Mouse (Mus musculus) heart, adult 2 months (tissue): ENCODE measurements around the gene Myom1. TPM values are rescaled to one million over a fixed set of nuclear protein-coding genes. Genes with fewer than 3 reads are reported as not detected.
A peak's percentile ranks its signal among the peaks of the same experiment; 100 is the strongest.
"Not testable (repeated sequence)": the region's sequence is repeated elsewhere in the genome, so short reads cannot be mapped to it uniquely, and the experiment has no call there.

Experiments
- DNase-seq, 2 experiments: peaks; one replicate each; pipeline ENCODE4 v3.0.0; 2021
- H3K27ac ChIP-seq: fragments of 200-600 bp; 2 replicates; pipeline ENCODE4 v1.8.1; 2022
- H3K27me3 ChIP-seq: fragments of 200-500 bp; 2 replicates; pipeline ENCODE4 v1.6.1; 2012; ENCODE audit warnings: mild to moderate bottlenecking, low read length, inconsistent platforms, mixed read lengths; ENCODE audit not compliant: control insufficient read depth, insufficient read depth
- H3K36me3 ChIP-seq: fragments of 200-500 bp; 2 replicates; pipeline ENCODE4 v1.6.1; 2012; ENCODE audit warnings: low read length, inconsistent platforms; ENCODE audit not compliant: control insufficient read depth, insufficient read depth
- H3K4me1 ChIP-seq: fragments of 200-500 bp; 2 replicates; pipeline ENCODE4 v1.6.1; 2011; ENCODE audit warnings: low read length; ENCODE audit not compliant: control insufficient read depth, insufficient read depth
- H3K4me3 ChIP-seq: fragments of 200-600 bp; 2 replicates; pipeline ENCODE4 v1.8.1; 2022
- H3K79me2 ChIP-seq: fragments of 200-500 bp; replicated peaks from 2 replicates; pipeline ENCODE4 v1.6.1; 2012; ENCODE audit warnings: mild to moderate bottlenecking, inconsistent platforms, low read length, moderate library complexity, mixed read lengths; ENCODE audit not compliant: control insufficient read depth, insufficient read depth
- H3K9ac ChIP-seq: fragments of 200-500 bp; 2 replicates; pipeline ENCODE4 v1.6.1; 2012; ENCODE audit warnings: low read depth, mild to moderate bottlenecking, control low read depth, inconsistent platforms, low read length, mixed read lengths
- CTCF ChIP-seq: fragments of 200-600 bp; IDR thresholded peaks from 2 replicates; pipeline ENCODE4 v1.8.1; 2022; ENCODE audit warnings: antibody characterized with exemption, mild to moderate bottlenecking, moderate library complexity
- EP300 ChIP-seq: fragments of 200-500 bp; IDR thresholded peaks from 2 replicates; pipeline ENCODE4 v1.6.1; 2011; ENCODE audit warnings: low read depth, low read length, control low read depth; ENCODE audit not compliant: insufficient read depth
- POLR2A ChIP-seq: fragments of 200-500 bp; IDR thresholded peaks from 2 replicates; pipeline ENCODE4 v1.6.1; 2011; ENCODE audit warnings: mild to moderate bottlenecking, low read depth, low read length, control low read depth; ENCODE audit not compliant: insufficient read depth
- WGBS: fragments of 180-500 bp; shearing (Covaris S2); methylation state at CpG from one replicate; pipeline ENCODE4 v1.1.7; 2018; 5-methylcytosine and 5-hydroxymethylcytosine counted together
- intact Hi-C: fragments of 180-260 bp; cut with DNase I; formaldehyde crosslinking; loops from one replicate; pipeline ENCODE4 v1.15.1; 2025
- polyA plus RNA-seq: library from polyadenylated mRNA; depleted of rRNA; stranded (reverse); fragments of >200 nt; gene quantifications from 2 replicates; pipeline ENCODE4 v1.2.3, GENCODE M21; 2012
- total RNA-seq, 2 experiments: library from RNA; stranded (reverse); gene quantifications; 2 replicates each; pipeline ENCODE4 v1.2.3; 2021

Myom1 gene
- total and polyA plus RNA-seq, 3 experiments = 222 to 1,030 (median 865) TPM

- H3K4me1 ChIP-seq = peaks cover 2% of the 10 kb centered on the region
- no peak overlapping the region for H3K4me3 ChIP-seq
- no peak for DNase-seq
- TF ChIP-seq POLR2A = no peak
- peak; percentile 82 for TF ChIP-seq CTCF
- no peak for TF ChIP-seq EP300
- intact Hi-C loops = loop anchor here (1.0 to 10.0 kb wide), 5 partner anchors 119 to 444 kb away; no protein-coding TSS in a partner anchor
- H3K79me2 ChIP-seq = no peaks in the 10 kb centered on the region
- H3K27ac ChIP-seq = no peak overlapping the region
- H3K36me3 ChIP-seq = no peaks in the 10 kb centered on the region
- no peak overlapping the region for H3K9ac ChIP-seq
- no peaks in the 10 kb centered on the region for H3K27me3 ChIP-seq
- WGBS = 9% methylated on average over 8 of the region's 8 CpGs
These were observed 33.7 kb upstream of the Myom1 start for GRCm38 (mm10) chr17:70968606-70969191.

GRCm38 (mm10) chr17:70971206-70971605 lies 31.2 kb upstream of the Myom1 start:
- Histone ChIP-seq H3K27me3 (no peaks in the 10 kb centered on the region), H3K27ac (no peak overlapping the region), H3K9ac (no peak overlapping the region), H3K4me3 (no peak overlapping the region), H3K4me1 (peaks cover 2% of the 10 kb centered on the region), H3K79me2 (no peaks in the 10 kb centered on the region), H3K36me3 (no peaks in the 10 kb centered on the region)
- WGBS = 52% methylated on average over 11 of the region's 11 CpGs
- TF ChIP-seq POLR2A (no peak), EP300 (no peak), CTCF (no peak)
- intact Hi-C loops = no loop called here
- DNase-seq = no peak

DNA sequence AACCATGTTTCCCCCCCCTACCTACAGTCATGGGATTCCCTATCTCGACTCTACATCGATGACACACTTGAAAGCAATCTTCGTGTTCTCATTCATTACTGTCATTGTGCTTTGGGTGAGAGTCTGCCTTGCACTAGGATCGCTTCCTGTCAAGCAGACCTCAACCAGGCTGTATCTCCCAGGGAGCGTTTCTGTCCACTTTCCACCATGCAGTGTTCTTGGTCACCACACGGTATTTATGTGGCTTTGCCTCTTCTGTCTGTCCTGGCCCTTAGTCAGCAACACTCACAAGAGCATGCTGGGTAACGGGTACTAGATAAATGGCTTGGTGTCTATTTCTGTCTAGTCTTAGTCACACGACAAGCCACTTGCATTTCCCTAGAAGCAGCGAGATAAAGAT lies 29.0 kb upstream of the Myom1 start:
- Histone ChIP-seq H3K4me1 (peaks cover 2% of the 10 kb centered on the region), H3K4me3 (no peak overlapping the region), H3K79me2 (no peaks in the 10 kb centered on the region), H3K9ac (no peak overlapping the region), H3K36me3 (no peaks in the 10 kb centered on the region), H3K27me3 (no peaks in the 10 kb centered on the region), H3K27ac (no peak overlapping the region)
- 65% methylated on average over 9 of the region's 9 CpGs for WGBS
- intact Hi-C loops = no loop called here
- DNase-seq = no peak
- TF ChIP-seq EP300 (no peak), CTCF (no peak), POLR2A (no peak)

DNA sequence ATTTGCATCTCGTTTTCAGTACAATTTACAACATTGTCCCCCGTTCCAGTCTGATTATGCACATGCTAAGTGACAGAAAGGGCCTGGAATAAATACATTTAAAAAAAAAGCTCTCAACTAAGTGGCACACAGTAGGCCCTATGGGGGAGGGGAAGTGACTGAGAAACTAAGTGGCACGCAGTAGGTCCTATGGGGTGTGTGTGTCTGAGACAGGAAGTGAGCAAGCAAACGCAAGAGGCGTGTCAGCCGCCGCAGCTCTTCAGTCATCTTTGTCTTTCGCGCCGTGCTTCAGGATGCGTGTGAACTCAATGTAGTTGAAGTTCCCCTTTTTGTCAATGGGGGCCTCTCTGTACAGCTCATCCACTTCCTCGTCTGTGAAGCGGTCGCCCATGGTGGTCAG lies 28.4 kb upstream of the Myom1 start:
- H3K4me3 ChIP-seq, H3K79me2 ChIP-seq, H3K9ac ChIP-seq, intact Hi-C loops, H3K27me3 ChIP-seq, H3K27ac ChIP-seq, H3K4me1 ChIP-seq, H3K36me3 ChIP-seq: not testable (repeated sequence)
- peak in 1 of 2 experiments; percentile 17 for DNase-seq
- WGBS = 85% methylated on average over 14 of the region's 14 CpGs

DNA sequence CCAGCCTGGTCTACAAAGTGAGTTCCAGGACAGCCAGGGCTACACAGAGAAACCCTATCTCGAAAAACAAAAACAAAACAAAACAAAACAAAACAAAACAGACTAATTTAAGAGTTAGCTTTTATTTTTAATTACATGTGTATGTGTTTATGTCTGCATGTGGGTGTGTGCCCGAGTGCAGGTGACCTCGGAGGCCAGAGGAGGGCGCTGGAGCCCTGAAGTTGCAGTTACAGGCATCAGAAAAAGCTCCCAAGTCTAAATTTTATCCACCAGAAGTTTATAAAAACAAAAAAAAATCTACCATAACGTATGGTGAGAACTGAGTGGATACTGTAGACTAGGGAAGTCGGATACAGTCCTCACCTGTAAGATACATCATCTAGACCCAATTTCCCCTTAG lies 24.6 kb upstream of the Myom1 start:
- Histone ChIP-seq H3K27ac (no peak overlapping the region), H3K4me3 (no peak overlapping the region), H3K79me2 (0 out of 2 replicates have a peak, but pooled peaks cover 1% of the 10 kb centered on the region), H3K36me3 (no peaks in the 10 kb centered on the region), H3K27me3 (no peaks in the 10 kb centered on the region), H3K9ac (no peak overlapping the region), H3K4me1 (peaks cover 3% of the 10 kb centered on the region)
- intact Hi-C loops = no loop called here
- no peak for TF ChIP-seq EP300
- TF ChIP-seq POLR2A = no peak
- TF ChIP-seq CTCF = peak; percentile 52
- WGBS = 86% methylated on average over 6 of the region's 6 CpGs
- DNase-seq = no peak

DNA sequence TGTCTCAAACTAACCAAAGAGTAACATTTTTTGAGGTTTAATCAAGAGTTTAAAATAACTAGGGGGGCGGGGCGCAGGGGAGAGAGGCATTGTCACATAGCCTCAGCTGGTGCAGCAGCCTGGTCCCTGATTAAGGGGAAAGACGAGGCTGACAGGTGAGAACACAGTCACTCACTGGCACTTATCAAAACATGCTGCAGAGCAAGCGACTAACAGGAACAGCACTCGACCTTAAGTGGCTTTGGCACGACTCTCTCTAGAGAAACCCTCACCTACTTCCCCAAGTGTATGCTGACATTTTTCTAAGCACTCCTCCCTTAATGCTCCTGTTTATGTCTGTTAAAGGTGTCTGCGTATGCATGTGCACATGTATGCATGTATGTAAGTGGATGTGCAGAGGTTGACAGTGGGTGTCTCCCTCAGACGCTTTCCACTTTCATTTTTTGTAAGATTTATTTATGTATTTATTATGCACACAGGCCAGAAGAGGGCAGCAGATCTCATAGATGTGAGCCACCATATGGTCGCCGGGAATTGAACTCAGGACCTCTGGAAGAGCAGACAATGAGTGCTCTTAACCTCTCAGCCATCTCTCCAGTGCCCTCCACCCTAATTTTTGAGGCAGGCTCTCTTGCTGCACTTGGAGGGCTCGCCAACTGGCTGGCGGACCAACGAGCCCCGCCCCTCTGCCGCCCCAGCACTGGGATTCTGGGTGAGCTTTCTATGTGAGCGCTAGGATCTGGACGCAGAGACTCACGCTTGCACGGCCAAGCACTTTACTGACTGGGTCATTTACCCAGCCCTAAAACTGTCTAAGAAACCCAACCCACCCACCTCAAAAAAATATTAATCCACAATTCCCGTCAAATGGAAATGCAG lies 22.8 kb upstream of the Myom1 start:
- H3K79me2 ChIP-seq = 0 out of 2 replicates have a peak, but pooled peaks cover 1% of the 10 kb centered on the region
- H3K36me3 ChIP-seq = no peaks in the 10 kb centered on the region
- H3K27ac ChIP-seq = no peak overlapping the region
- no peaks in the 10 kb centered on the region for H3K27me3 ChIP-seq
- intact Hi-C loops = no loop called here
- TF ChIP-seq POLR2A (no peak), EP300 (peak; percentile 97), CTCF (peak; percentile 69)
- 67% methylated on average over 20 of the region's 20 CpGs for WGBS
- H3K9ac ChIP-seq = no peak overlapping the region
- DNase-seq = peak in 1 of 2 experiments; percentile 25
- H3K4me3 ChIP-seq = no peak overlapping the region
- peaks cover 1% of the 10 kb centered on the region; the same call in 1 of the 2 replicates for H3K4me1 ChIP-seq
